Mouse (Mus musculus): Measurements from ENCODE around the gene Aff3. TPM values are rescaled to one million over a fixed set of nuclear protein-coding genes. Genes with fewer than 3 reads are reported as not detected.

Gene Aff3
- polyA plus RNA-seq, 1 experiment from 2014 or later, result 0.03 TPM

- Histone ChIP-seq H3K27ac (no peak overlapping the region), H3K79me2 (ENCODE audit: inconsistent target) (no peaks in the 10 kb centered on the region), H3K4me3 (ENCODE audit: inconsistent target) (no peak overlapping the region), H3K36me3 (ENCODE audit: inconsistent target) (no peaks in the 10 kb centered on the region)
- 92% methylated on average over 7 of the region's 7 CpGs for WGBS (ENCODE audit: missing documents)
Observed at GRCm38 (mm10) chr1:38634081-38634480, 30.7 kb downstream of the Aff3 start.

- Histone ChIP-seq H3K4me3 (ENCODE audit: inconsistent target) (no peak overlapping the region), H3K36me3 (ENCODE audit: inconsistent target) (no peaks in the 10 kb centered on the region), H3K79me2 (ENCODE audit: inconsistent target) (no peaks in the 10 kb centered on the region), H3K27ac (no peak overlapping the region)
- 62% methylated on average over 16 of the region's 16 CpGs for WGBS (ENCODE audit: missing documents)
Observed at GRCm38 (mm10) chr1:38632461-38633180, 32.1 kb downstream of the Aff3 start.

- Histone ChIP-seq H3K36me3 (ENCODE audit: inconsistent target) (no peaks in the 10 kb centered on the region), H3K27ac (no peak overlapping the region), H3K79me2 (ENCODE audit: inconsistent target) (no peaks in the 10 kb centered on the region), H3K4me3 (ENCODE audit: inconsistent target) (no peak overlapping the region)
- 86% methylated on average over 7 of the region's 7 CpGs for WGBS (ENCODE audit: missing documents)
Observed at GRCm38 (mm10) chr1:38631501-38632279, 33.1 kb downstream of the Aff3 start.

- Histone ChIP-seq H3K79me2 (ENCODE audit: inconsistent target) (no peaks in the 10 kb centered on the region), H3K36me3 (ENCODE audit: inconsistent target) (no peaks in the 10 kb centered on the region), H3K27ac (no peak overlapping the region), H3K4me3 (ENCODE audit: inconsistent target) (no peak overlapping the region)
- 93% methylated on average over 11 of the region's 11 CpGs for WGBS (ENCODE audit: missing documents)
Observed at GRCm38 (mm10) chr1:38628901-38629585, 35.7 kb downstream of the Aff3 start.

GRCm38 (mm10) chr1:38628426-38628825 is 36.3 kb downstream of the Aff3 start:
- Histone ChIP-seq H3K79me2 (ENCODE audit: inconsistent target) (no peaks in the 10 kb centered on the region), H3K27ac (no peak overlapping the region), H3K36me3 (ENCODE audit: inconsistent target) (no peaks in the 10 kb centered on the region), H3K4me3 (ENCODE audit: inconsistent target) (no peak overlapping the region)
- 77% methylated on average over 8 of the region's 8 CpGs for WGBS (ENCODE audit: missing documents)

GRCm38 (mm10) chr1:38627683-38628361 is 36.9 kb downstream of the Aff3 start:
- Histone ChIP-seq H3K36me3 (ENCODE audit: inconsistent target) (no peaks in the 10 kb centered on the region), H3K27ac (no peak overlapping the region), H3K79me2 (ENCODE audit: inconsistent target) (no peaks in the 10 kb centered on the region), H3K4me3 (ENCODE audit: inconsistent target) (no peak overlapping the region)
- WGBS (ENCODE audit: missing documents), result 8% methylated on average over 31 of the region's 42 CpGs

- H3K27ac ChIP-seq, result no peak overlapping the region
- WGBS (ENCODE audit: missing documents), result 9% methylated on average over 69 of the region's 133 CpGs
- no peaks in the 10 kb centered on the region for H3K79me2 ChIP-seq (ENCODE audit: inconsistent target)
- H3K36me3 ChIP-seq (ENCODE audit: inconsistent target), result no peaks in the 10 kb centered on the region
- no peak overlapping the region for H3K4me3 ChIP-seq (ENCODE audit: inconsistent target)
Observed at GRCm38 (mm10) chr1:38626739-38627661, 37.8 kb downstream of the Aff3 start.

- Histone ChIP-seq H3K79me2 (ENCODE audit: inconsistent target) (no peaks in the 10 kb centered on the region), H3K27ac (no peak overlapping the region), H3K36me3 (ENCODE audit: inconsistent target) (no peaks in the 10 kb centered on the region), H3K4me3 (ENCODE audit: inconsistent target) (no peak overlapping the region)
- WGBS (ENCODE audit: missing documents), result 71% methylated on average over 10 of the region's 10 CpGs
Observed at GRCm38 (mm10) chr1:38626388-38626738, 38.4 kb downstream of the Aff3 start.

- no peak overlapping the region for H3K4me3 ChIP-seq (ENCODE audit: inconsistent target)
- no peak overlapping the region for H3K27ac ChIP-seq
- H3K36me3 ChIP-seq (ENCODE audit: inconsistent target), result no peaks in the 10 kb centered on the region
- WGBS (ENCODE audit: missing documents), result 88% methylated on average over 4 of the region's 4 CpGs
- H3K79me2 ChIP-seq (ENCODE audit: inconsistent target), result no peaks in the 10 kb centered on the region
Observed at GRCm38 (mm10) chr1:38621840-38622239, 42.9 kb downstream of the Aff3 start.

GRCm38 (mm10) chr1:38620401-38620800 is 44.4 kb downstream of the Aff3 start:
- no peaks in the 10 kb centered on the region for H3K79me2 ChIP-seq (ENCODE audit: inconsistent target)
- H3K4me3 ChIP-seq (ENCODE audit: inconsistent target), result no peak overlapping the region
- no peak overlapping the region for H3K27ac ChIP-seq
- no peaks in the 10 kb centered on the region for H3K36me3 ChIP-seq (ENCODE audit: inconsistent target)
- 88% methylated on average over 6 of the region's 6 CpGs for WGBS (ENCODE audit: missing documents)

GRCm38 (mm10) chr1:38606741-38607140 is 58.0 kb downstream of the Aff3 start:
- no peaks in the 10 kb centered on the region for H3K36me3 ChIP-seq (ENCODE audit: inconsistent target)

GRCm38 (mm10) chr1:38605426-38605825 is 59.3 kb downstream of the Aff3 start:
- no peaks in the 10 kb centered on the region for H3K36me3 ChIP-seq (ENCODE audit: inconsistent target)
- H3K27ac ChIP-seq, result no peak overlapping the region
- no peak overlapping the region for H3K4me3 ChIP-seq (ENCODE audit: inconsistent target)
- H3K79me2 ChIP-seq (ENCODE audit: inconsistent target), result no peaks in the 10 kb centered on the region
- WGBS (ENCODE audit: missing documents), result 96% methylated on average over 4 of the region's 4 CpGs

More at GRCm38 (mm10) chr1:38606741-38607140, 58.0 kb downstream of the Aff3 start:
- Histone ChIP-seq H3K79me2 (ENCODE audit: inconsistent target) (no peaks in the 10 kb centered on the region), H3K27ac (no peak overlapping the region), H3K4me3 (ENCODE audit: inconsistent target) (no peak overlapping the region)
- WGBS (ENCODE audit: missing documents), result 98% methylated on average over 4 of the region's 4 CpGs

- H3K4me3 ChIP-seq (ENCODE audit: inconsistent target), result no peak overlapping the region
- no peaks in the 10 kb centered on the region for H3K79me2 ChIP-seq (ENCODE audit: inconsistent target)
- WGBS (ENCODE audit: missing documents), result 96% methylated on average over 7 of the region's 7 CpGs
- H3K27ac ChIP-seq, result no peak overlapping the region
- H3K36me3 ChIP-seq (ENCODE audit: inconsistent target), result no peaks in the 10 kb centered on the region
Observed at GRCm38 (mm10) chr1:38604611-38605010, 60.1 kb downstream of the Aff3 start.
